Mouse (Mus musculus): ENCODE measurements around the gene Gm17584. TPM values are rescaled to one million over a fixed set of nuclear protein-coding genes. Genes with fewer than 3 reads are reported as not detected.
"Not testable (repeated sequence)": the region's sequence is repeated elsewhere in the genome, so short reads cannot be mapped to it uniquely, and the experiment has no call there.

Gm17584 gene
- polyA plus RNA-seq (2012; rRNA removed), result not detected in 2 replicates

- WGBS, result no CpG with 5 or more reads among the region's 4 CpGs
- not testable (repeated sequence) for DNase-seq; H3K4me3 ChIP-seq (replicated peaks; ENCODE audit: extremely low read depth, low read depth, low read length); H3K4me1 ChIP-seq (ENCODE audit: control insufficient read depth, insufficient read depth, low read length)
Measured at GRCm38 (mm10) chrX:124500263-124500662, at the start of gene Gm17584. TSS of gene Gm17584 (plus strand) at chrX:124500563.

Other genes starting within 250 kb of the Gm17584 start
- not detected in 2 replicates for gene Gm17469, start 129.3 kb downstream of the Gm17584 start, polyA plus RNA-seq (2012; rRNA removed)

Measured in lung, adult 2 months (tissue).